Mouse (Mus musculus): ENCODE measurements around the gene Syvn1.

Gene Syvn1

DNA sequence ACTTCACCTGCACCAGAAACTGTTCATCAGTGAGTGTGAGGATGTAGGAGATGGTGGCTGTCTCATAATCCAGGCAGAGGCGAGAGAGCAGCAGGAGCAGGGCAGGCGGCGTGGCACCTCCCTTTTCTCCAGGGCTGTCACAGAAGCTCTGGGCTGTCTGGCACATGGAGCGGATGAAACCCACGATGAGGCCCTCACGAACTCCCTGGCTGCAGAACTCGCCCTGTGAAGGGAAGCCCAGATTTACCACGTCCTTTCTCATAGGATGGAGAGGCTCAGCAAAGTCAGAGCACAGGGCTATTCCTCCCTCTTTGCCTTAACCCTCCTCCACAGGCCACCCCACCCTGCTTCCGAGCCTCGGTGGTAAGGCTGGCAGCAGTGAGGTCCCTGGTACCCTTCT lies 23.5 kb downstream of the Syvn1 start:
- no peak for DNase-seq

GRCm38 (mm10) chr19:6070571-6071250 lies 24.3 kb downstream of the Syvn1 start:
- DNase-seq, result no peak

DNA sequence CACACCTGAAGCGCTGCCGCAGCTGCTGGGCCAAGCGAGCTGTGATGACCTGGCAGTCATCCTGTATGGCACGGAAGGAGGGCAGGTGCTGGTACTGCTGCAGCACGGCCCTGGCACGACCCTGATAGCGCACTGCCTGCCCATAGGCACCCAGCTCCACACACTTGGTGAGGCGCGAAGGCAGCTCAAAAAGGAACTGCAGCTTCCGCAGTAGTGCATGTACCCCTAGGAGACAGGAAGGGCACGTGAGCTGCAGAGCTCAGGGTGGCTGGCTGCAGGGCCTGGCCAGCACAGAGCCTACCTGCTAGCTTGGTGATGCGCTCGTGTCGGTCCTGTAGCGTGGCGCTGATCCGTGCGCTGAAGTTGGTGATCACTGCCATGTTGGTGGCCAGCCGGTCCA lies 24.9 kb downstream of the Syvn1 start:
- no peak for DNase-seq

GRCm38 (mm10) chr19:6073889-6074288 lies 27.5 kb downstream of the Syvn1 start:
- no peak for DNase-seq

DNA sequence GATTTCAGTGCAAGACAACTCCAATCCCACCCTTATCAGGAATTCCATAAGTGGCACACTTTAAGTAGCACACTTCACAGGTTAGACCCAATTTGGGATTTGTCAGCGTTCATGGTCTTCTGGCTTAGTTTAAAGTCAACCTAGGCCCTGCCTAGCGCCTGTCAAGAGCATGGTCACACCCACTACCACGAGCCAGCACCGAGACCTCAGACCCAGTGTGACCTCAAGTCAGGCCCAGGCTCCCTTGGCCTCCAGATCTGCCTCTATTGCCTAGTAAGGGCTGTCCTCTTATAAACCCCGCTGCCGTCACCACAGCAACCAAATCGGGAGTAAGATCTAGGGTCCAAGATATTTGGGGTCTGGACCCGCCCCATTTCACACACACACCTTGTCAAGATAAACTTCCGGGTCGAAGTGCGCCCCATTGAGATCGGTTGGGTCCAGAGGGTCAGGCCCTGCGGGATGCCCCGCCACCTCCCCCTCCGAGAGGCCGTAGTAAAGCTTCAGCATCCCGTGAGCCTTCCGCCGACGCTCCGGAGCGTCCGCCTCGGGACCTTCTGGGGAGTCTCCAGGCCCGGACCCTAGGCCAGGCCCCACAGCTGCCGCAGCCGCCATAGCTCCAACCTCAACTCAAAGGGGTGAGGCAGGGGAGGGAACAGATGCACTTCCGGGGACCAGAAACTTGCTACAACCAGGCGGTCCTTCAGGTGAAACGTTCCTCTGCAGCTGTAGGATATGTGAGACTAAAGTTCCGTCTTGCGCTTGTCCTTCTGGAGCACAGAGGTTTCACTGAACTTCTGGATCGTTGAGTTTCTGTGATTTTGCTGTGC lies 30.4 kb downstream of the Syvn1 start, which contains the start of gene Vps51:
Gene Vps51 (minus strand): TSS at position 668 of the 830 bp plus-strand sequence.
- peak; percentile 84 to 92 for DNase-seq

- no peak for DNase-seq
Measured at GRCm38 (mm10) chr19:6079983-6080480, 33.7 kb downstream of the Syvn1 start, which contains the start of gene Tmem262. Gene Tmem262, plus strand, starts transcription at chr19:6080033.

GRCm38 (mm10) chr19:6082156-6082555 lies 35.8 kb downstream of the Syvn1 start, which contains the start of gene Gm28374:
Gene Gm28374, minus strand, starts transcription at chr19:6082256.
- no peak for DNase-seq

DNA sequence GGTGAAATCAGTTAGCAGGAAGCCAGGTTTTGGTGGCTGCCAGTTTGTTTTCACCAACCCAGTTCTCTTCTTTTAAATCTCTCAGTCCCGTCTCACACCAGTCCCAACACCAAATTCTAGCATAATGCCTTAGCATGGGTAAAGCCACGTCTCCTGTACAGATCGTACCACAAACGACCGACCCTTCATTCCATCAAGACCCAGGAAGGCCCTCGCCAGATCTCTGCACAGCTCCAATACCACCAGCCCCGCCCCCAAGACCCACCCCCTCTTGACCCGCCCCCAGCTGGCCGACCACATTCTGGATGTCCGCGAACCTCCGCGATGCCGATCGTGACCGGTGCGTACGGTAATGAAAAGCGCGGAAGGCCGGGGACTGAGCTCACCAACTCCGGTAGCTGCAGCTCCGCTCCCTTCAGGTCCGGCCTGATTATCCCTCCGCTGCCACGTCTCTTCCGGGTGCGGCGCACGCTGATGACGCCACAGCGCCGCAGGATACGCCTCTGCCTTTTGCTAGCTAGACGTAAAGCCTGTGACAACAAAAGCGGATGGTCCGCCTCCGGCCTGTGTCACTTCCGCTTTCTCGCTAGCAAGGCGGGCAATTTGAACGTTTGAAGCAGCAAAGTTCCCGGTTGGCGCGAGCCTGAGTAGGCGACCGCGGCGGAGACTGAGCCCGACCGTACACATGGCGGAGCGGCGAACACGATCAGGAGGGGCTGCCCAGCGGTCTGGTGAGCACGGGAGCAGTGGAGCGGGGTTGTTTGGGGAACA lies 38.3 kb downstream of the Syvn1 start, which contains the start of the genes Zfpl1 and Cdca5:
Gene Zfpl1 (minus strand): TSS at position 479 of the 771 bp plus-strand sequence.
Gene Cdca5 (plus strand): TSS at position 506 of the 771 bp plus-strand sequence.
- peak; percentile 98 to 99 for DNase-seq

DNA sequence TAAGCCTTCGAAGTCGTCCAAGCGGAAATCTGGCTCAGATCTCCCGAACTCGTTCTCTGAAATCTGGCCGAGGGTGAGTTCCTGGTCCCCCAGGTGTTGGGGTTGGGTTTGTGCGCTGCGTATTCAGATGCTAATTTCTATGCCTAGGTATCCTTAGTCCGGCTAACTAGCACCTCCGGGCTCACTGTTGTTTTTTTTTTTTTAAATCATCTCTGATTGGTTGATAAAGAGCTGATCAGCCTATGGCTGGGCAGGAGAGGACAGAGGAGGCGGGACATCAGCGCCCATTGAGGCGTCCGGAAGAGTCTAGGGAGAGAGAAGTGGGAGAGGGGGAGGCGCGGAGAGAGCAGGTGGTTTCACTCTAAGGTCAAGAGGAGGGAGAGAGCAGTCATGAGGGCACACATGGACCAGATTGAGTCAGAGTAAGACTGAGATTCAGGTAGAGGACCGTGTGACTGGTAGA lies 39.1 kb downstream of the Syvn1 start:
- DNase-seq, result no peak

DNA sequence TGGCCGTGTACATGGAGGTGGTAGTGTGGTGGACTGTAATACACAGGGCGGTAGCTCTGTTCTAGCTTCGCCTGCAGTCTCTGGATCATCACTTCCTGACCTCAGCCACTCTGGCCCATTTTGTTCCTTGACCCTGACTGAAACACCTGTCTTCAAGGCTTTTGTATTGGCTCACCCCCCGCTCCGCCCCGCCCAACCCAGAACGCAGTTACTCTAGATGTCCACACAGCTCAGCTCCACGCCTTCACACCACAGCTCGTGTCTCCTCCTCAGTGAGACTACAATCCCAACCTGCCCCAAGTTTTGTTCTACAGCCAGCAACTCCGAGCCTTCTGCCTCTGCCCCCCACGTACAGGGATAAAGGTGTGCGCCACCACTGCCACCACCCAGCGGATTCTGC lies 42.5 kb downstream of the Syvn1 start:
- no peak for DNase-seq

- no peak for DNase-seq
Measured at GRCm38 (mm10) chr19:6094119-6094518, 47.7 kb downstream of the Syvn1 start, which contains the start of gene AC131692.1. Gene AC131692.1, plus strand, starts transcription at chr19:6094419.

DNA sequence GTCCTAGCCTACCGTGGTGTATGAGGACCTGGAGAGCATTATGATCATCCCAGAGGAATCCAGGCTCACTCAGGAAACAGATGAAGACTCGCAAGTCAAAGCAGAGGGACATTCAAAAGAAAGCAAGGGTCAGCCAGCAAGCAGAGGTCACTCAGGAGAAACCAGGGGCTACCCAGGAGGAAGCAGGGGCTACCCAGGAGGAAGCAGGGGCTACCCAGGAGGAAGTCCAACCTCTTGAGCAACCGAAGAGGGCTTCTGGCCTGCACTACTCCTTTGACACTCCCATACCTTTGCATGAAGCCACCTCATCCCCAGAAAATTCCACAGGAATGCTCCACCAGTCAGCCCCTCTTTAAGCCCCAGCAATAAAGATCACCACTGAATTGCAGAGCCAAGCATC lies 51.5 kb downstream of the Syvn1 start:
- no peak for DNase-seq

DNA sequence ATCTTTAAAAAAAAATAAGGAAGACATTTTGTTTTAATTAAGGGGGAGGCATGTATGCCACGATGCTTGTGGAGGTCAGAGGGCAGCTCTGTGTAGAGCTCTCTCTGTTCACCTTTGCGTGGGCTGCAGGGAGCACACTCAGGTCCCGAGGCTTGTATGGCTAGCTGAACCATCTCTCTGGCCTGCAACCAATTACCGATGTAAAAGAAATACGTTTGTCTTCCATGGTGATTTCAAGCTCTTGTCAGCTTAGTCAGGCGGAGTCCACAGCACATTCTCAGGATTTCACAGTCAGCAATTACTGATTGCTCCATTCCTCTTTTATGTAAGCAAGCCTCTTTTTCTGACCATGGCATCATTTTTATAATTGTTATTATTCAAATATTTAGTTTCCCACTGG lies 54.8 kb downstream of the Syvn1 start:
- no peak for DNase-seq

DNA sequence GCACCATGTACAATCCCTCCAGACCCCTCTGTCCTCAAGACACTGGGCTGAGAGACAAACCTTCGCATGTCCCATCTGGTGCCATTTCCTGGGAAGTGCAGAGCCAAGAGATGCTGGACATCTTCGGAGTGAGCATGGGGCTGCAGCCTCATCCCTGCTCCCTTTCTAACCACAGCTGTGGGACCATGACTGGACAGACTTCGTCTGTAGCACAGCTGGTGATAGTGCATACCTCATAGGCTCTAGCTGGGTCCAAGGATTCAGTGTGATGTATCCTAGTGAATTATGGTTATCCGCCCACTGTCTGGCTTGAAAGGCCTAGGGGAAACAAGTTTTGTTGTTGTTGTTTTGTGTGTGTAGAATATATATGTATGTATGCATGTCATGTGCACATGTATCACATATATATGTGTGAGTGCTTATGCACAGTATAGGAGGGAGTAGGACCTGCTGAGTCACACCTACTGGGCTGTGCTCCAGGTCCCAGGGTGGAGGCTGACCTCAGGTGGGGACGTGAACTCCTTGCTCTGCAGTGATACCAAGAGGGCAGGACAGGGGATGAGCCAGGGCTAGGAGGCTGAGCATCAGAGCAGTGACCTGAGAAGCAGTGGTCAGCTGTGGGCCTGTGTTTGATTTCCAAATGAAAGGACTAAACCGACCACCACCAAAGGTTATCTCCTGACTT lies 55.9 kb downstream of the Syvn1 start:
- DNase-seq, result no peak
